Mouse (Mus musculus) lung, embryonic 14.5 days (tissue): ENCODE measurements around the gene Colgalt2. TPM values are rescaled to one million over a fixed set of nuclear protein-coding genes. Genes with fewer than 3 reads are reported as not detected.

Experiments used
- ATAC-seq: fragments of 200-750 bp; cut with Nextera tagmentation; 2 replicates; pipeline ENCODE4 v1.8.0; 2017; ENCODE audit warnings: mild to moderate bottlenecking, moderate TSS enrichment, moderate library complexity; ENCODE audit not compliant: insufficient read depth
- DNase-seq: peaks from one replicate; pipeline ENCODE4 v3.0.0-alpha.2; 2015
- H3K27ac ChIP-seq: fragments of 300-500 bp; sonication (generic); 2 replicates; pipeline ENCODE4 v1.5.1; 2014; ENCODE audit warnings: low read depth, mild to moderate bottlenecking, moderate library complexity
- H3K27me3 ChIP-seq: fragments of 300-500 bp; sonication (generic); 2 replicates; pipeline ENCODE4 v1.6.1; 2014; ENCODE audit warnings: low read length, control low read depth; ENCODE audit not compliant: insufficient read depth
- H3K36me3 ChIP-seq: fragments of 300-500 bp; sonication (generic); 2 replicates; pipeline ENCODE4 v1.6.1; 2014; ENCODE audit warnings: control low read depth; ENCODE audit not compliant: insufficient read depth
- H3K4me1 ChIP-seq: fragments of 300-500 bp; sonication (generic); 2 replicates; pipeline ENCODE4 v1.6.1; 2014; ENCODE audit warnings: antibody characterized with exemption, control low read depth; ENCODE audit not compliant: insufficient read depth
- H3K4me2 ChIP-seq: fragments of 300-500 bp; sonication (generic); 2 replicates; pipeline ENCODE4 v1.6.1; 2014; ENCODE audit warnings: mild to moderate bottlenecking
- H3K4me3 ChIP-seq: fragments of 300-500 bp; sonication (generic); 2 replicates; pipeline ENCODE4 v1.5.1; 2014; ENCODE audit warnings: low read depth, low read length
- H3K9ac ChIP-seq: fragments of 300-500 bp; sonication (generic); 2 replicates; pipeline ENCODE4 v1.6.1; 2014
- H3K9me3 ChIP-seq: fragments of 300-500 bp; sonication (generic); 2 replicates; pipeline ENCODE4 v1.6.1; 2016; ENCODE audit warnings: low read depth, low read length, control low read depth
- CTCF ChIP-seq: IDR thresholded peaks from 2 replicates; pipeline ENCODE4 v1.5.1; 2016; ENCODE audit warnings: antibody characterized with exemption, low read depth
- WGBS: fragments of 180-500 bp; shearing (Covaris S2); extraction: QIAGEN DNeasy Blood & Tissue Kit; methylation state at CpG from one replicate; pipeline ENCODE4 v1.1.7; 2014; 5-methylcytosine and 5-hydroxymethylcytosine counted together
- polyA plus RNA-seq: library from polyadenylated mRNA; unstranded; fragments of >200 nt; fragmentation: Nextera tagmentation; extraction: Ambion mirVana; gene quantifications from 2 replicates; pipeline ENCODE4 v1.2.1, GENCODE M21; 2014

The Colgalt2 gene
- polyA plus RNA-seq, 1 experiment from 2014 or later, result 0.92 TPM

DNA sequence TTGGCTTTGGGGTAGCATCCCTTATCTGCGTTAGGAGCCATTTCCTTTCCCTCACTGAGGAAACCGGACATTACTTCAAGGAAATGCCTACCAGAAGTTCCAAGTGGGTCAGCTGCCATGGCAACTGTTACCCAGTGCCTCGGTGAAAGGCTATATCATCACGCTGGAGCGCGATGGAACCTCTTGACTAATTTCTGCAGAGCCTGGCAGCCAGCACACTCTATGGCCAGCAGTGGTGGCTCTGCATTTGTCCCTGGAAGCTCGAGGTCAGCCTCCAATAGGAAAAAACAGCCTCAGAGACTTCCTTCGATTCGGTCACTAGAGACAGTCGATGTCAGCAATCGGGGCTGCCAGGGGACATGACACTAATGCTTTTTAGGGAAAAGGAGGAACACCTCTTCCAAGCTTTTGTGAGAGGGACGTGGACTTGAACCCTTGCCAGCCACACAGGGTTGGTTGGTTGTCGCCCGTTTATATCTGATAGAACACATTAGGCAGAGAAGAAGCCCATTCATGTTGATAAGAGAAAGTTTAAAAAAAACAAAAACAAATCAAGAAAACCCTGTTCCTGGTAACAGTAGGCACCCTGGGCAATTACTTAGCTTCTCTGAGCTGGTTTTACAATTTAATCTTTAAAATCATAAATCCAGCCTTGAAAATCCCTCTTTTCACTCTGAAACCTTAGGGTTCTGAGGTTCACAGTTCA is 157.1 kb downstream of the Colgalt2 start:
- TF ChIP-seq CTCF, result no peak
- peaks cover 33% of the 10 kb centered on the region for H3K36me3 ChIP-seq
- H3K27ac ChIP-seq, result peak overlapping the region; percentile 95
- ATAC-seq (peak; percentile 61), DNase-seq (no peak)
- H3K9me3 ChIP-seq, result no peaks in the 10 kb centered on the region
- H3K4me1 ChIP-seq, result peaks cover 26% of the 10 kb centered on the region
- peak overlapping the region; percentile 32; the same call in 1 of the 2 replicates for H3K4me2 ChIP-seq
- H3K27me3 ChIP-seq, result no peaks in the 10 kb centered on the region
- H3K4me3 ChIP-seq, result no peak overlapping the region
- H3K9ac ChIP-seq, result no peak overlapping the region
- WGBS, result 40% methylated on average over 14 of the region's 14 CpGs

Other genes with a start within 250 kb of the Colgalt2 start
- 87.2 and 90.3 TPM in 2 replicates for gene Tsen15, start 13.1 kb upstream of the Colgalt2 start, polyA plus RNA-seq